Mouse (Mus musculus): ENCODE measurements around the gene Grid2ip. TPM values are rescaled to one million over a fixed set of nuclear protein-coding genes. Genes with fewer than 3 reads are reported as not detected.
"Not testable (repeated sequence)": the region's sequence is repeated elsewhere in the genome, so short reads cannot be mapped to it uniquely, and the experiment has no call there.

The Grid2ip gene
- total RNA-seq, 2 experiments from 2014 or later: 0.58 TPM; not detected in 1

- ATAC-seq (replicated peaks; ENCODE audit: low FRiP score, poor library complexity, severe bottlenecking): peak; percentile 66
These were observed 2.9 kb downstream of the Grid2ip start for GRCm38 (mm10) chr5:143360000-143360399.

- no peak for ATAC-seq (replicated peaks; ENCODE audit: low FRiP score, poor library complexity, severe bottlenecking)
These were observed 4.3 kb downstream of the Grid2ip start for GRCm38 (mm10) chr5:143361428-143361827.

- no peak for ATAC-seq (replicated peaks; ENCODE audit: low FRiP score, poor library complexity, severe bottlenecking)
These were observed 6.8 kb downstream of the Grid2ip start for GRCm38 (mm10) chr5:143363678-143364615.

- no peak for ATAC-seq (replicated peaks; ENCODE audit: low FRiP score, poor library complexity, severe bottlenecking)
These were observed 10.8 kb downstream of the Grid2ip start for GRCm38 (mm10) chr5:143367931-143368330.

- no peak for ATAC-seq (replicated peaks; ENCODE audit: low FRiP score, poor library complexity, severe bottlenecking)
These were observed 12.6 kb downstream of the Grid2ip start for GRCm38 (mm10) chr5:143369611-143370255.

GRCm38 (mm10) chr5:143370416-143371145 is 13.4 kb downstream of the Grid2ip start:
- ATAC-seq (replicated peaks; ENCODE audit: low FRiP score, poor library complexity, severe bottlenecking): no peak

GRCm38 (mm10) chr5:143371146-143371510 is 14.0 kb downstream of the Grid2ip start:
- no peak for ATAC-seq (replicated peaks; ENCODE audit: low FRiP score, poor library complexity, severe bottlenecking)

GRCm38 (mm10) chr5:143372818-143373217 is 15.7 kb downstream of the Grid2ip start:
- ATAC-seq (replicated peaks; ENCODE audit: low FRiP score, poor library complexity, severe bottlenecking): no peak

- peak; percentile 69 for ATAC-seq (replicated peaks; ENCODE audit: low FRiP score, poor library complexity, severe bottlenecking)
These were observed 18.1 kb downstream of the Grid2ip start for GRCm38 (mm10) chr5:143375242-143375641.

GRCm38 (mm10) chr5:143376156-143376555 is 19.0 kb downstream of the Grid2ip start:
- ATAC-seq (replicated peaks; ENCODE audit: low FRiP score, poor library complexity, severe bottlenecking): no peak

- ATAC-seq (replicated peaks; ENCODE audit: low FRiP score, poor library complexity, severe bottlenecking): no peak
These were observed 29.9 kb downstream of the Grid2ip start for GRCm38 (mm10) chr5:143386797-143387621.

- ATAC-seq (replicated peaks; ENCODE audit: low FRiP score, poor library complexity, severe bottlenecking): no peak
These were observed 37.0 kb downstream of the Grid2ip start for GRCm38 (mm10) chr5:143394184-143394583.

- ATAC-seq (replicated peaks; ENCODE audit: low FRiP score, poor library complexity, severe bottlenecking): not testable (repeated sequence)
These were observed 37.8 kb downstream of the Grid2ip start for GRCm38 (mm10) chr5:143394966-143395365.

- peak; percentile 72 for ATAC-seq (replicated peaks; ENCODE audit: low FRiP score, poor library complexity, severe bottlenecking)
These were observed 38.5 kb downstream of the Grid2ip start for GRCm38 (mm10) chr5:143395649-143396048.

GRCm38 (mm10) chr5:143400501-143400900 is 43.4 kb downstream of the Grid2ip start:
- no peak for ATAC-seq (replicated peaks; ENCODE audit: low FRiP score, poor library complexity, severe bottlenecking)

- ATAC-seq (replicated peaks; ENCODE audit: low FRiP score, poor library complexity, severe bottlenecking): no peak
These were observed 44.4 kb downstream of the Grid2ip start for GRCm38 (mm10) chr5:143401556-143401955.

- peak; percentile 88 for ATAC-seq (replicated peaks; ENCODE audit: low FRiP score, poor library complexity, severe bottlenecking)
These were observed 46.3 kb downstream of the Grid2ip start, which contains the start of gene Kdelr2 for GRCm38 (mm10) chr5:143403221-143404147. Gene Kdelr2, plus strand, starts transcription at chr5:143403838.

GRCm38 (mm10) chr5:143404148-143404930 is 47.2 kb downstream of the Grid2ip start:
- peak; percentile 39 for ATAC-seq (replicated peaks; ENCODE audit: low FRiP score, poor library complexity, severe bottlenecking)
